Mouse (Mus musculus): ENCODE measurements at regions not wholly inside any gene's neighbourhood (a gene's known extent, or its start where the extent isn't known, plus 50 kb on each side); places are given as distances from the start of the nearest gene placed in this dataset.

GRCm38 (mm10) chr7:139766296-139766695 lies 67.7 kb upstream of the Adgra1 start:
- TF ChIP-seq POLR2A (IDR thresholded peaks at IDR 0.05; ENCODE audit: insufficient read depth, low read length) (no peak), CTCF (IDR thresholded peaks at IDR 0.05; ENCODE audit: low read depth, low read length) (no peak)

Data from ES-Bruce4 (cell line).